Mouse (Mus musculus) spleen, adult 12 weeks (tissue): ENCODE measurements around the gene Tmem38b.

Experiments used
- DNase-seq: peaks from one replicate; pipeline ENCODE4 v3.0.0; 2022; ENCODE audit warnings: low spot score

The Tmem38b gene

GRCm38 (mm10) chr4:53830016-53830415 is 4.2 kb downstream of the Tmem38b start:
- no peak for DNase-seq

DNA sequence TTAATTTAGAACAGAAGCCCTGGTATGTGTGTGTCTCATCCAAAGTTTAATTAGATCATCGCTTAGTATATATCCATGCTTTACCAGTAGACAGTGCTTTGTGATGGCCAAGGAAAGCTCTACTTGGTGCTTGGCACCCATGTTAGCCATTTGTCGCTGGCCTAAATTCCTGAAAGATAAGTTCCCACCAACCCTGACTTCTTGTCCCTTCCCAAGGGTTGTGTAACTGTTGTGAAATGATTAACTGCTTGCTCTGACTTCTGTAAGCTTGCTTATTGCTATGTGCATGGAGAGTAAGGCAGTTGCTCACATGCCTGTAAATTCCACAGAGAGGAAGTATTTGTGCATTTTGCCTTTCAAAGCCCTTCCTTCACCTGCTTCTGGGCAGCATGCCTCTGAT is 4.7 kb downstream of the Tmem38b start:
- DNase-seq: no peak

GRCm38 (mm10) chr4:53832321-53832720 is 6.5 kb downstream of the Tmem38b start:
- no peak for DNase-seq

DNA sequence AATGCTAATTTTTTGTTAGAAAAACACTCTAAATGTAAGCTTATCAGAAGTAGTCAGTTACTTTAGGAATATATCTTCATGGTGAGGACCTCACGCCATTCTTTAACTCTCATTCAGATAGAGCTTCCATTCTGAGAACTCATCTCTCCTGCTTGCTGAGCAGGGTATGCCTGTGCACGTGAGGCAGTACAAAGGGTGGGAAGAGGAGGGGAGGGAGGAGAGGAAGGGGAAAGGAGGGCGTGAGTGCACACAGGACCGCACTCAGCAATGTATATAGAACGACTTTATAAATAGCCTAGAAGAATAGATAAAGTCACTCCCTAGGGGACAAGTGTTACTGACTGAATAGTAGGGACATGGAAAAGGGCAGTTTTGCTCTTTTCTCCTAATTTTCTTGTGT is 11.1 kb downstream of the Tmem38b start:
- DNase-seq: no peak

GRCm38 (mm10) chr4:53840158-53840870 is 14.5 kb downstream of the Tmem38b start:
- no peak for DNase-seq

DNA sequence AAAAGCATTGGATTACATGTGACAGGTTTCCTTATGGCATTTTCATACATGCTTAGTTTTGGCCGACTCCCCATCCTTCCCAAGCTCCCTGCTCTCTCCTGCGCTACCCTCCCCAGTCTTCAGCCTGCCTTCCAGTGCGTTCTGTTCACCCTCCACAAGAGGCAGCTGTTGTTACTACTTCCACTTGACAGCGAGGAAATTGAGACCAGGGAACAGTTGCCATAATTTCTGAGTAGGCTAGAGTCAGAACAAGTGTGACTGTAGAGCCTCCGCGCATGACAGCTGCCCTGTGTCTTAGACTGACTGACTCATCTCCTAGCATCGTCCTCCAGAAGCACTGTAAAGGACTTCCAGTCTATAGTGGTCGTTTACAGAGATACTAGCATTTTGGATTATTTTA is 17.7 kb downstream of the Tmem38b start:
- DNase-seq: no peak

GRCm38 (mm10) chr4:53844835-53845619 is 19.2 kb downstream of the Tmem38b start:
- DNase-seq: no peak

DNA sequence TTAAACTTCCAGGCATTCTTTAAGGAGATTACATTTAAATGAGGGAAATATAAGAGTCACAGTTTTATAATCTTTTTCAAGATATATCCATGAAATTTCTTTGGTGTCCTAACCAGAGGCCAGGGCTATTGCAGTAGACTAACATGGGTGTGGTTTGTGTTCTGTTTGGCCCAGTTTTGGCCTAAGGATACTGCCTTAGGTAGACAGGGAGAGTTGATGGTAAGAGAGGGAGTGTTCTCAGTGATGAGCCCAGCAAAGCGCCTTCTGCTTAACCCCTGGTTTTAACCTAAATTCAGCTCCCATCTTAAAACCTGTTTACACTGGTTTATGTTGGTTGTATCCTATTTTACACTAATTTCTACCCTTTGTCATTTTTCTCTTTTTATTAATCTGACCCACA is 19.8 kb downstream of the Tmem38b start:
- DNase-seq: no peak

DNA sequence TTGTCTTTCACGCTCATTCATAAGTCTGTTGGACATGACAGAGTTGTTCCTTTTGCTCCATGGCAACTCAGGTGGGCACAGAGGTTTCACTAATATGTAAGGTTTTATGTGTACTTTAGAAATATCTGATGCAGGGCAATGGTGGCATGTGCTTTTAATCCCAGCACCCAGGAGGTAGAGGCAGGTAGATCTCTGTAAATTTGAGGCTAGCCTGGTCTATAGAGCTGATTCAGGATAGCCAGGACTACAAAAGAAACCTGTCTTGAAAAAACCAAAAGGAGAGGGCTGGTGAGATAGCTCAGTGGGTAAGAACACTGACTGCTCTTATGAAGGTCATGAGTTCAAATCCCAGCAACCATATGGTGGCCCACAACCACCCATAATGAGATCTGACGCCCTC is 20.5 kb downstream of the Tmem38b start:
- no peak for DNase-seq

DNA sequence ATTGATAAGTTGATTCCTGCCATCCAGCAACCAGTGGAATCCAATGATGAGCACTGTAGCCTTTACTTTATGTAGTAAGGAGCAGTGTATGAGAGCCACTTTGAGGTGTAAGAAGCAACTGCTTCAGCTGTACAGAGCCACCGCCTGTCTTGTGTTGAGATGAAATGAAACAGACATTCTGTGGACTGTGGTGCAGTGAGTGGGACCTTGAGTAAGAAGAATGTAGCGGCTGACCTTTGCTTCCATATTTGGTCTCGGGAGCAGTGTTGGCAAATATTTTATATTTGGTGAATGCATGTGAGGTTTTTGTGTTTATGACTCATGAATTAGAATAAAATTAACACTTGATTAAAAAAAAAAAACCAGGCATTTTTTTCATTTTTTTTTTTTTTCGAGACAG is 21.7 kb downstream of the Tmem38b start:
- DNase-seq: no peak

- no peak for DNase-seq
Measured at GRCm38 (mm10) chr4:53848308-53848707, 22.5 kb downstream of the Tmem38b start.

DNA sequence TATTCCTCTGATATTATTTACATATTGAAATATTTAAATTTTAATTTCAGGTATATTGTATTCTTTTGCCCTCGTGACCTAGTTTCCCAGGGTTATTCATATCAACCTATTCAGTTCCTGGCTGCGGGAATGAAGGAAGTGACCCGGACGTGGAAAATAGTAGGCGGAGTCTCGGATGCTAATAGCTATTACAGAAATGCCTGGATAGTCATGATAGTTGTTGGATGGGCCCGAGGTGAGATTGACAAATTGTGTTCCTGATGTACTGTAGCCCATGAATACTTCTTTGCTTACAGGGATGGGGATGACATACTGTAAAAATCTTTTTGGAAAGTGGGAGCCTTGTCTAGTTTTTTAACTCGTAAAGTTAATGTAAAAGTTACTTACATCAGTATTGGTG is 23.0 kb downstream of the Tmem38b start:
- DNase-seq: no peak

DNA sequence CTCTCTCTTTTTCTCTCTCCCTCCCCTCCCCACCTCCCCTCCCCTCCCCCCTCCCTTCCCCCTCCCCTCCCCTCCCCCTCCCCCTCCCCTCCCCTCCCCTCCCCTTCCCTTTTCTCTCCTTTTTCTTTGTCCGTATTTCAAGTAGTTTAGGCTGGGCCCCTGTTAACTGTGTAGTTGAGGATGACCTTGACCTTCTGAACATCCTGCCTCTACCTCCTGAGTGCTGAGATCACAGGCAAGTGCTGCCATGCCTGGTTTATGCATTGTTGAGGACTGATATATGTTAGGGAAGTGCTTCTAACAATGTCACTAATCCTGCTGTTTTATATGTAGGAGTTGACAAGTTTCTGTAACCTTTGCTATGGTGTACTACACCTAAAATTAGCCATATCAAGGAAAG is 24.0 kb downstream of the Tmem38b start:
- DNase-seq: no peak

GRCm38 (mm10) chr4:53853333-53853732 is 27.5 kb downstream of the Tmem38b start:
- no peak for DNase-seq

DNA sequence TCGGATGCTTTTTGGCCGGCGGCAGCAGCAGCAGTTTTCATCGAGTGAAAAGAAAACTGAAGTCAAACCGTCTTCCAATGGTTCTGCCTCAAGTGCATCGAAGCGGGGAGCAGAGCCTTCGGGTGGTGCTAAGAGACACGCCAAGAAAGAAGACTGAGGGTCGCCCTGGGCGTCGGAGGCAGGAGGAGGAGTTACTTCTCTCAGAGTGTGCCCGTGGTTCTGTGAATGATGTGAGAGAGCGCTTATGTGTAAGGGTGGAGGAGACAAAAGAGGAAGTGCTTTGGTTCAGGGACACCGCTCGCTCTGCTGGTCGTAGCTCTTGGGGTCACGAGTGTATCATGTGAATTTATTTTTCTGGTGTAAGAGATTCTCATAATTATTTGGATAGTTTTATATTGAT is 34.1 kb downstream of the Tmem38b start:
- DNase-seq: peak; percentile 9

DNA sequence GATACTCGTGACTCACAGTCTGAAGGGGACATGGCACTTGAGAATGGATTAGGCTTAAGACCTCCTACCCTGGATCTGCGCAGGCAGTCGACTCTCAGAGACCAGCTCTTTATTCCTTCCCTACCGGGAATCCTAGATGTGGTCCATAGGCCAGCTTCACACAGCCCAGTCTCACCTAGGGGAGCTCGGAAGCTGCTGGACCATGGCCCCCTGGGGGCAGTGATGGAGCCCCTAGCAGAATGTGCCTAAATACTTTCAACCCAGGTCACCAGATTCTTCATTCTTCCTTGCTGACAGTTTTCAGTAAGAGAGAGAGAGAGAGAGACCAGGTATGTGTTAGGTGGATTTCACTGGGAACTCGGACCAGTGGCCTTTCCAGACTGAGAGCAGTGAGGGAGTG is 36.3 kb downstream of the Tmem38b start:
- DNase-seq: no peak

DNA sequence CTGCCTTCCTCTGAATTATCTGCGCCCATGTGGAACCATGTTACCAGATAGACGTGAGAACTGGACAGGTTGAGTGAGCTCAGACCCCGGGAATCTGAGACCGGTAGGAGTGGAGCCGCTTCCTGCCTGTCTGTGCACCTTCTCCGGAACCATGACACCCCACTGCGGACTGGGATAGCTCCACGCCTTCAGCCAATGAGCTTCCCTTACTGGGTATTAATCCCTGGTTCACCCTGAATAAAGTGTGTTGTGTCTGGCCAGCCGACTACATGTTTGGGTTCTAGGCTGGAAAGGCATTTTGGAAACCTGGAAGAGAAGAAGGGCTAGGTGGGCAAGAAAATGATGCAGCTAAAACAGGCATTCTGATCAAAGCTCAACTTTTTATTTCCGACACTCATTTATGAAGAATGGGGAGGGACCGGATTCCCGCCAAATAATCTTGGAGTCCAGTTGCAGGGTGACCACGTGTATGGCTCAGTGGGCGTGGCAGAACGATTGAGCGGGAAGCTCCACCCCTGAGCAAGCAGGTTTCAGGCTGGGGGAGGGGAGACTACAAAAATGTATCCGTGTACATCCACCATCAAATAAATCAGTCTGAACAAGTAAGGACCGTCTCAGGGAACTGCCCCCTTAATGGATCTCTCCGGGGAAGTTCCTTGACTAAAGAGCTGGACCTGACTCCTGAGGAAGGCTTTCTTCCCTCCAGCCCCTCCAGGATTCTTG is 38.4 kb downstream of the Tmem38b start:
- DNase-seq: no peak

DNA sequence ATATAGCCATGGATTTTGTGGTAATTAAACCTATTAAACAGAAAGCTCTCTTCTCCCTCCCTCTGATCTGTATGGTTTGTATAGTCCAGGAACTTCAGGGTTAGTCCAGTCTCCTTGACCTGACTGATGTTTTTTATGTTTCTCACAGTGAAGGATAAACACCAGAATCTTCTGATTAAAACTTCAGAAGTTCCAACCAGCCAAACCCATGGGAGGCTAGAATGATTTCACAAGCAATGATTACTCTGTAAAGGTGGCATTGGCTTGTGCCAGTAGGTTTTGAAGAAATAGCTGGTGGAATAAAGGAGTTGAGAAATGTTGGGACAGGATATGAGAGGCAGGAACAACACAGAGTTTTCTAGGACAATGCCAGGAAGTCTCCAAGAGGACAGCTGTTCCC is 40.6 kb downstream of the Tmem38b start:
- no peak for DNase-seq

DNA sequence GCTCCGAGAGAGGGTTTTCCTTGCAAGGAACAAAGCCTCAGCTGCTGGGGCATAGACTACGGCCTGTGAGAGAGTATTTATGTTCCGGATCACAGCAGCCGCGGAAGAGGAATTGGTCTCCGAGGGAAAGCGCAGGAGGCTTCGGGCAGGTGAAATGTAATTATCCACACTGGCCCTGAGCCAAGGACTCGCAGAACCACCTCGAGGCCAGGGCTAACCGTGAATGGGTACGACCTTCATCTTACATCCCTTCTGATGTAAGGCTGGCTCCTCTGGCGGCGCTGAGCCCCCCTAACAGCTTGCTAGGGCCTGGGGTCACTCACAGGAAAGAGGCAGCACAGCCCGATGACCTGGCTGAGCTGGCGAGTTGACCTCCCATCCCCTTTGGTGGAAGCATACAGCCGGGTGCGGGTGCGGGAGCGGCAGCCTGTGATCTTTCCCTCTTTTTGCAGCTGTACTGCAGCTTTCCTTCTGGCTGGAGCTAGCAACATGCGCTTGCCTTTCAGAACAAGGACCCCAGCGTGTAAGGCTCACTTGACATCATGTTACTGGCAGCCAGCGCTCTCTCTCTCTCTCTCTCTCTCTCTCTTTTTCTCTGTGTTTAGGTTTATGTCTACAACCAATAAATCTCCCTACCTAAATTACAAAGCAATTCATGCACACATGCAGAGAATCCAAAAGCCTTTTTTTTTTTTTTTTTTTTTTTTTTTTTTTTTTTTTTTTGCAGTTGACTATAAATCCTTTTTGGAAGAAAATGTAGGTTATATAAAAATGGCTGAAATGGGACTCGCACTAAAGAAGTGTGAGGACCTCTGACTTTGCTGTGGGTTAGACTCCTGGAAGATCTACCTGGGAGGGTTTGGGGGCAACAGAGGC is 52.9 kb downstream of the Tmem38b start:
- DNase-seq: no peak

- no peak for DNase-seq
Measured at GRCm38 (mm10) chr4:53882921-53883682, 57.3 kb downstream of the Tmem38b start.
